Mouse (Mus musculus) CH12.LX (cell line): ENCODE results near the gene Agtpbp1. TPM values are rescaled to one million over a fixed set of nuclear protein-coding genes. Genes with fewer than 3 reads are reported as not detected.

ENCODE experiments used
- DNase-seq: peaks from one replicate; pipeline ENCODE4 v3.0.0-alpha.2; 2013; ENCODE audit errors: extremely low read depth
- H3K27ac ChIP-seq: 2 replicates; pipeline ENCODE4 v1.5.1; 2012; ENCODE audit warnings: low read depth, mild to moderate bottlenecking, control low read depth, moderate library complexity; ENCODE audit not compliant: insufficient read depth
- H3K27me3 ChIP-seq: replicated peaks from 2 replicates; pipeline ENCODE3; 2012; ENCODE audit warnings: inconsistent platforms
- H3K36me3 ChIP-seq, 2 experiments: replicated peaks in 1 of 2; 2 replicates each; pipeline versions ENCODE3 to v1.6.1; 2012; ENCODE audit warnings: inconsistent platforms in 1 of 2, low read length in 1 of 2, mild to moderate bottlenecking in 1 of 2, mixed read lengths in 1 of 2, moderate library complexity in 1 of 2; ENCODE audit not compliant: control insufficient read depth in 1 of 2, insufficient read depth in 1 of 2
- H3K4me1 ChIP-seq, 2 experiments: 2 replicates each; pipeline ENCODE4 v1.6.1; 2012; ENCODE audit warnings: inconsistent platforms in 1 of 2, moderate library complexity in 1 of 2; ENCODE audit not compliant: insufficient read depth in 2 of 2, control insufficient read depth in 1 of 2
- H3K4me2 ChIP-seq: 2 replicates; pipeline ENCODE4 v1.6.1; 2012; ENCODE audit warnings: low read depth, mild to moderate bottlenecking, control low read depth; ENCODE audit not compliant: poor library complexity, insufficient read depth, severe bottlenecking
- H3K4me3 ChIP-seq, 3 experiments: fragments of 150-350 bp in 1 of 3; sonication (generic) in 1 of 3; replicated peaks in 1 of 3; 2 replicates each; pipeline versions ENCODE3 to v1.5.1; 2011 to 2012; ENCODE audit warnings: low read depth in 2 of 3, low read length in 2 of 3, mild to moderate bottlenecking in 2 of 3, moderate library complexity in 2 of 3, control low read depth in 1 of 3, improper control_type of control experiment in 1 of 3, inconsistent platforms in 1 of 3, mixed read lengths in 1 of 3; ENCODE audit not compliant: poor library complexity in 1 of 3
- H3K79me2 ChIP-seq: replicated peaks from 2 replicates; pipeline ENCODE4 v1.6.1; 2012; ENCODE audit warnings: mild to moderate bottlenecking, moderate library complexity; ENCODE audit not compliant: control insufficient read depth, poor library complexity, insufficient read depth, severe bottlenecking; ENCODE audit errors: extremely low read depth
- H3K9ac ChIP-seq: 2 replicates; pipeline ENCODE4 v1.6.1; 2012; ENCODE audit warnings: low read depth, mild to moderate bottlenecking, control low read depth, moderate library complexity; ENCODE audit not compliant: insufficient read depth
- H3K9me3 ChIP-seq: replicated peaks from 2 replicates; pipeline ENCODE3; 2012; ENCODE audit warnings: low read length, inconsistent platforms, mixed read lengths
- BHLHE40 ChIP-seq: IDR thresholded peaks from 2 replicates; pipeline ENCODE4 v1.6.1; 2011; ENCODE audit warnings: mild to moderate bottlenecking, low read depth, low read length, improper control_type of control experiment
- CHD2 ChIP-seq: IDR thresholded peaks from 2 replicates; pipeline ENCODE4 v1.6.1; 2011; ENCODE audit warnings: low read length, improper control_type of control experiment
- E2F4 ChIP-seq: IDR thresholded peaks from 2 replicates; pipeline ENCODE4 v1.6.1; 2011; ENCODE audit warnings: low read depth, low read length, improper control_type of control experiment; ENCODE audit not compliant: insufficient replicate concordance
- ELF1 ChIP-seq: IDR thresholded peaks from 2 replicates; pipeline ENCODE4 v1.6.1; 2014; ENCODE audit warnings: low read depth, mild to moderate bottlenecking, inconsistent platforms, low read length, improper control_type of control experiment
- EP300 ChIP-seq: IDR thresholded peaks from 2 replicates; pipeline ENCODE4 v1.6.1; 2011; ENCODE audit warnings: low read length, improper control_type of control experiment
- HCFC1 ChIP-seq: IDR thresholded peaks from 2 replicates; pipeline ENCODE4 v1.6.1; 2012; ENCODE audit warnings: low read depth, mild to moderate bottlenecking, inconsistent platforms, low read length, improper control_type of control experiment
- JUN ChIP-seq: IDR thresholded peaks from 2 replicates; pipeline ENCODE4 v1.6.1; 2011; ENCODE audit warnings: low read depth, mild to moderate bottlenecking, low read length, improper control_type of control experiment, moderate library complexity; ENCODE audit not compliant: insufficient read depth
- JUND ChIP-seq: conservative IDR thresholded peaks from 2 replicates; pipeline ENCODE4 v1.6.1; 2011; ENCODE audit warnings: low read depth, low read length, improper control_type of control experiment
- MAFK ChIP-seq: IDR thresholded peaks from 2 replicates; pipeline ENCODE4 v1.6.1; 2011; ENCODE audit warnings: low read length, improper control_type of control experiment; ENCODE audit not compliant: insufficient replicate concordance
- MEF2A ChIP-seq: IDR thresholded peaks from 2 replicates; pipeline ENCODE4 v1.6.1; 2014; ENCODE audit warnings: low read depth, mild to moderate bottlenecking, inconsistent platforms, low read length, improper control_type of control experiment, borderline replicate concordance
- MXI1 ChIP-seq: IDR thresholded peaks from 2 replicates; pipeline ENCODE4 v1.6.1; 2011; ENCODE audit warnings: mild to moderate bottlenecking, low read depth, low read length, improper control_type of control experiment
- POLR2A ChIP-seq: IDR thresholded peaks from 2 replicates; pipeline ENCODE4 v1.6.1; 2011; ENCODE audit warnings: low read depth, mild to moderate bottlenecking, improper control_type of control experiment, low read length
- POLR2AphosphoS2 ChIP-seq: IDR thresholded peaks from 2 replicates; pipeline ENCODE4 v1.6.1; 2011; ENCODE audit warnings: low read depth, low read length, improper control_type of control experiment
- RAD21 ChIP-seq: IDR thresholded peaks from 2 replicates; pipeline ENCODE4 v1.6.1; 2011; ENCODE audit warnings: low read depth, mild to moderate bottlenecking, low read length, improper control_type of control experiment, moderate library complexity
- RCOR1 ChIP-seq: conservative IDR thresholded peaks from 2 replicates; pipeline ENCODE4 v1.6.1; 2012; ENCODE audit warnings: low read depth, mild to moderate bottlenecking, inconsistent platforms, low read length, improper control_type of control experiment
- SIN3A ChIP-seq: IDR thresholded peaks from 2 replicates; pipeline ENCODE4 v1.6.1; 2012; ENCODE audit warnings: low read length, improper control_type of control experiment, inconsistent platforms
- USF2 ChIP-seq: conservative IDR thresholded peaks from 2 replicates; pipeline ENCODE4 v1.6.1; 2011; ENCODE audit warnings: low read depth, low read length, improper control_type of control experiment
- ZC3H11A ChIP-seq: IDR thresholded peaks from 2 replicates; pipeline ENCODE4 v1.6.1; 2012; ENCODE audit warnings: low read depth, mild to moderate bottlenecking, inconsistent platforms, low read length, improper control_type of control experiment
- ZKSCAN1 ChIP-seq: IDR thresholded peaks from 2 replicates; pipeline ENCODE4 v1.6.1; 2012; ENCODE audit warnings: low read depth, inconsistent platforms, low read length, improper control_type of control experiment, borderline replicate concordance
- ZMIZ1 ChIP-seq: IDR thresholded peaks from 2 replicates; pipeline ENCODE4 v1.6.1; 2012; ENCODE audit warnings: low read depth, mild to moderate bottlenecking, inconsistent platforms, low read length, improper control_type of control experiment
- ZNF384 ChIP-seq: IDR thresholded peaks from 2 replicates; pipeline ENCODE4 v1.6.1; 2012; ENCODE audit warnings: low read depth, low read length, improper control_type of control experiment, inconsistent platforms
- dilution Hi-C: fragments of 300-500 bp; cut with MboI; formaldehyde crosslinking; loops from 2 replicates; pipeline ENCODE4 v1.14.3; 2020; ENCODE audit warnings: low sequenced_read_pairs; ENCODE audit not compliant: extremely low pct_unique_long_range_greater_than_20kb, extremely low pct_ligation_motif_present
- in situ Hi-C: fragments of 300-500 bp; cut with MboI; formaldehyde crosslinking; loops from 3 replicates; pipeline ENCODE4 v1.14.3; 2019; ENCODE audit warnings: low sequenced_read_pairs, low pct_ligation_motif_present, low pct_unique_long_range_greater_than_20kb, mixed read lengths
- polyA plus RNA-seq: library from polyadenylated mRNA; unstranded; fragments of >175 nt; gene quantifications from 2 replicates; pipeline ENCODE4 v1.2.1, GENCODE M21; 2012; ENCODE audit warnings: low read depth; ENCODE audit not compliant: insufficient read length
- total RNA-seq, 2 experiments: library from RNA; depleted of rRNA; stranded (reverse); fragments of 300-350 nt in 1 of 2; fragments of >200 nt in 1 of 2; gene quantifications; 2 replicates each; pipeline ENCODE4 v1.2.3; 2012 to 2014

Agtpbp1 gene
- total and polyA plus RNA-seq, 3 experiments: 15.7 to 21.5 (median 19.5) TPM

DNA sequence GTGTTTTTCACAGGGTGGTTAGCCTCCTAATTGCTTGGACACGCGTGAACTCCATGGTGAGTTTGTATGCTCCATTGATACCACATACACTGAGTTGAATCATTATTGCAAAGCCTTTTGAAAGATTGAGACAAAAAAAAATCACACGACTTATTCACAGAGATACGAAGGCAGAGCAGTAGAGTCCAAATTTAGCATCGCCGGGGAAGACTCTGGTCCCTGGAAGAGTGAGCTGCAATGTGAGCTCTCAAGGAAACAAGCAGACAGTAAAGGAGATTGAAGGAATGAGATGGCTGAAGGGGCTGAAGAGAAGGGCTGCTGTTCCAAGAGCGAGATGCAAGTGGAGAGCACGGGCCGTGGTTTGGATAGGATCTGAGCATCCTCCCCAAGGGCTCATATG lies 171.1 kb downstream of the Agtpbp1 start (continued):
- no peak for TF ChIP-seq JUND
- TF ChIP-seq, all 38 proteins: peak for 0

DNA sequence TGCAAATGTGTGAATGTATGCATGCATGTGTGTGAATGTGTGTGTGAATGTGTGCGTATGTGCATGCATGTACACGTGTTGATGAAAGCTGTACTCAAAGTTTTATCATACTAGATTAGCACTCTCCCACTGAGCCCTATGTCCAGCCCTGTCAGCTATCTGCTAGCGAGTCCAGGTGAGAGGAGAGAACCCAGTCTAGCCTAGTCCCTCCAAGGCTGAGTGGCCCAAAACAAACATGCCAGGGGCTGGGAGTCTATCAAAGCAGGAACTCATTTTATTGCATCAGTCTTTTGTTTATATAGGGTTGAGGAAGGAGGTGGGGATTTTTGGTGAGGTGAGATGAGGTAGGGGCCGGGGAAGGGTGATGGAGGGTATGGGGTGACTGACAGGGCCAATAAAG lies 172.4 kb downstream of the Agtpbp1 start:
- H3K4me3 ChIP-seq: no peak overlapping the region
- TF ChIP-seq ZMIZ1: no peak
- TF ChIP-seq ZC3H11A: no peak
- TF ChIP-seq POLR2A: no peak
- TF ChIP-seq ELF1: no peak
- no peak for TF ChIP-seq POLR2AphosphoS2
- TF ChIP-seq ZKSCAN1: no peak
- TF ChIP-seq MAFK: no peak
- TF ChIP-seq, all 38 proteins: peak for 0
- Histone ChIP-seq H3K27ac (no peak overlapping the region), H3K4me1 (no peaks in the 10 kb centered on the region), H3K9ac (no peak overlapping the region), H3K79me2 (no peaks in the 10 kb centered on the region), H3K4me2 (no peak overlapping the region), H3K9me3 (no peaks in the 10 kb centered on the region), H3K36me3 (no peaks in the 10 kb centered on the region), H3K27me3 (peaks cover 8% of the 10 kb centered on the region)
- DNase-seq: no peak
- dilution Hi-C loops (no loop called here), in situ Hi-C loops (loop anchor here (25.0 kb wide), 1 partner anchor 775 kb away; no protein-coding TSS in a partner anchor)

DNA sequence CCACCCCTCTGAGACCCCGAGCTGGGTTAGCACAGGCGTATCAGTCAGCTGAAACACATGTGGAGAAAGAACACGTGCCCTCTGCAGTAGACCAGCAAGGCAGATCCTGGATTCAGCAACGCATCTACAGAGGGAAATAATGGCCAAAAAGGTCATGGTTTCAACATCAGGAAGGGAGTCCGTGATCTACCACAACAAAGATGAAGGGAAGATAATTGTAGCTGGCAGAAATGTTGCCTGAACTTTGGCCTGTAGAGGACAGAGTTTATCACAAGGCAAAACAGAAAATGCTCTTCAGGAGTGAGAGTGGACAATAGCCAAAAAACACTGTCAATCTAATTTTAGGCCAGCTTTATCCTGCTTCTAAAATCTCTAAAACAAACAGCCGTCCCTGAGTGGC lies 177.8 kb downstream of the Agtpbp1 start:
- Histone ChIP-seq H3K79me2 (no peaks in the 10 kb centered on the region), H3K9ac (no peak overlapping the region), H3K9me3 (no peaks in the 10 kb centered on the region), H3K36me3 (no peaks in the 10 kb centered on the region), H3K4me1 (no peaks in the 10 kb centered on the region), H3K27me3 (peaks cover 19% of the 10 kb centered on the region), H3K27ac (no peak overlapping the region), H3K4me2 (no peak overlapping the region), H3K4me3 (no peak overlapping the region)
- no peak for TF ChIP-seq ZMIZ1
- TF ChIP-seq ZC3H11A: no peak
- TF ChIP-seq BHLHE40: no peak
- TF ChIP-seq MEF2A: no peak
- TF ChIP-seq ZNF384: no peak
- TF ChIP-seq E2F4: no peak
- TF ChIP-seq EP300: no peak
- no peak for TF ChIP-seq RAD21
- TF ChIP-seq CHD2: no peak
- no peak for TF ChIP-seq POLR2AphosphoS2
- no peak for TF ChIP-seq ELF1
- no peak for TF ChIP-seq HCFC1
- TF ChIP-seq RCOR1: no peak
- TF ChIP-seq MXI1: no peak
- no peak for TF ChIP-seq SIN3A
- TF ChIP-seq USF2: no peak
- TF ChIP-seq MAFK: no peak
- TF ChIP-seq JUN: no peak
- TF ChIP-seq ZKSCAN1: no peak
- in situ Hi-C loops: loop anchor here (25.0 kb wide), 1 partner anchor 770 kb away; no protein-coding TSS in a partner anchor
- no peak for DNase-seq
- dilution Hi-C loops: no loop called here
